Mouse (Mus musculus) cerebellum, adult 11-12 months (tissue): ENCODE results near the gene Pdilt.

Experiments
- DNase-seq: peaks from one replicate; pipeline ENCODE4 v3.0.0; 2022

The Pdilt gene

DNA sequence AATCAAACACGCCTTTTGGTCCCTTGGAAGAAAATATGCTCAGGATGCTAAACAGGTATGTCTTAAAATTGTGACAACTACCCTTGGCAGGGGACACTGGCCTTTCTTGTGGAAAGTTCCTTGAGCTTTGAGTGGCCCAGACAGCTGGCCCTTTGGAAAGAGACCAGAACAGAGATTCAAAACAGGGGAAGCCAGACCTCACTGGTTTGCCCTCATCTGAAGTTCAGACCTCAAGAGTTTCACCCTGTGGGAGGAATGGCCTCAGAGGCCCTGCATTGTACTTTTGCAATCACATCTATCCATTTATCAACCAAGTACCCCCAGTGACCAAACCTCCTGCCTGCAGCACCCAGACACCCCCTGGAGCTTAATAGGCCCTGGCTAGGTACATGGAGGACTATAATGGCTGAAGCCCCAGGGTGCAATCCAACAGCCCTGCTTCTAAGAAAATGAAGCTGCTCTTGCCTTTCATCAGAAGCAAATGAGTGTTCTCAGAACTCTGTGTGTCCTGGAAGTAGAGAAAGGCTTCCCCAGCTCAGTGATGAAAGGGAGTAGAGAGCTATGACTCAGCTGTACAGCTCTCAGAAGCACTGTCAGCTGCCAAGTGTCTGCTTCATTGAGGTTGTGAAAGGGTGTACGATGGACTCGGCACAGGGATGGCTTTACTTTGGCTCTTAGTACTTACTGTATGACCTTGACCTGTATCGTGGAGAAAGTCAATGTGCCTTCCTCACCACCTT is 33.1 kb downstream of the Pdilt start:
- DNase-seq, result no peak

DNA sequence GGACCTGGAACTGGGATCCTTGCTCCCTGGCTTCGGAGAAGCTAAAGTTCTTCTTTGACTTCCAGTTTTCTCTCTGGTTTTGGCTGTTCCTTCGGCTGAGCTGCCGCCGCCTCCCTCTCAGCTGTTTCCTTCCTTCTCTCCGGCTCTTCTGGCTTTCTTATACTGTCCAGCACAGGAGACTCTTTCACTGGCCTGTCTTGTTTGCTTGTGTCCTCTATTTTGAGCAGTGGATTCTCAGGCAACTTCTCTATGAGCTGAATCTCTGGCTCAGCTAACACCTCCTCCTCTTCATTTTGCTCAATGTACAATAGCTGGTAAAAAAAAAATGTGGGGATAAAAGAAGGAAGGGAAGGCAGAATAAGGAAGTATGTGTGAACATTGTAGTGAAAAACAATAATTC is 36.6 kb downstream of the Pdilt start:
- DNase-seq, result no peak

DNA sequence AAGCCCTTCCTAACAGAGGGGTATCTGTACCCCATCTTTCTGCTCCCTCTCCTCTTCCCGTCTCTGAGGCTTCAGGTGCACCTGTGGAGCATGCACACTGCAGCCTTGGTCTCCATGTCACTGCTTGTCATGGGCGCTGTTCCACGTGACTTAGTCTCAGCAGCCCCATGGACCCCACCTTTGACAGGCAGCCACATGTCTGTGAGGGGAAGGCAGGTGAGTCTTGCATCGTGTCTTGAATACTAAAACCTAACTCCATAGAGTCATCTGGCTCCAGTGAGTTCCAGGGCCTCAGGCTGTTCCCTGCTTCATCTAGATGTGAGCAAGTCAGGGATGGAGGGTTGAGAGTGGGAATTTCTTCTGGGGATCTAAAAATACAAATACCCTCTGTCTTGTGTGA is 39.1 kb downstream of the Pdilt start:
- DNase-seq, result no peak

DNA sequence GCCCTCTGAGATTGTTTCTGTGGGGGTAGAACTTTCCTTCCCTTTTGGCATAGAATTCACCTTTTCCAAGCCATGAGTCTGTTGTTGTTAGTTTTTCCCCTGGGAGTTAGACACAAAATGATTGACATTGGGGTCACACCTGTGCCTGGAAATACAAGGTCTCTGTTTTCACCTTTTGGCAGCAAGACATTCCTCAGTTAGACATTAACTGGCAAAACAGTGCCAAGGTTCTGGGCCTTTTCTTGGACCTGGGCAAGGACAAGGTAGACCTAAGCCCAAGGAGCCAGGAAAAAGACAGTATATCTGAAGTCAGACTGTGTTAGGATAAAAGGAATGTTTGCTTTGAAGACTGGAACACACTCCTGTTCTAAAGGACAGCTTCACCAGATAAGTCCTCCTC is 44.0 kb downstream of the Pdilt start, which contains the start of gene Umod:
Umod (minus strand) TSS at position 27 of the 400 bp plus-strand sequence.
- DNase-seq, result no peak

DNA sequence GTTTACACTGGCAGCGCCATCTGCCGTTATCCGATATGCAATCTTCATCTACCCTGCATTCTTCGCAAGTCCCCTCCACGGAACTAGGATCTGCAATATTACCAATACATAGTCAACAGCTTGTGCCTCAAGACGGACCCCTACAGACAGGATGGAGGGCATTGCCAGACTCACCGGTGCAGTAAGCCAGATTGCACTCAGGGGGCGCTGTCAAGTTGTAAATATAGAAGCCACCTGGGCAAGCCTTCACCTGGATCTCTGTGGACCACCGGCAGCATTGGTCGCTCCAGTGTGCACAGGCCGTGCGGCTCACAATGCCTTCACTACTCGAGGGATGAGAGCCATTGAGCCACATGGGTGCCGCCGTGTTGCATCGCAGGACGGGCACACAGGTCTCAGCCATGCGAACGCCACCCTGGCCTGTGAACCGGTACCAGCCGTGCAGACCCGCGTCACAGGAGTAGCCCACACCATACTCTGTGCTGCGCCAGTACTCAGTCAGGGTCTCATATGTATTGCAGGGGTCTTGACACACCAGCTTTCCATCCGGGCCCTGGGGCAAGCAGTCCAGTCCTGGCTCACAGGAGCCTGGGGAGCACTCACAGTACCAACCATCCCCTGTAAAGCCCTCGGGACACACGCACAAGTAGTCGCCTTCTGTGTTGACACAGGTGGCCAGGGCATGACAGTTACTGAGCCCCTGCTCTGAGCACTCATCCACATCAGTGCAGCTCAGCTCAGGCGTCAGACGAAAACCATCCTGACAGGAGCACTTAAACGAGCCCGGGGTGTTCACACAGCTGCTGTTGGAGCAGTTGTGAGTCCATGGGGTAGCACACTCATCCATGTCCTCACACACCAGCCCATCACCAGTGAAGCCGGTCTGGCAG is 46.5 kb downstream of the Pdilt start:
- DNase-seq, result no peak

DNA sequence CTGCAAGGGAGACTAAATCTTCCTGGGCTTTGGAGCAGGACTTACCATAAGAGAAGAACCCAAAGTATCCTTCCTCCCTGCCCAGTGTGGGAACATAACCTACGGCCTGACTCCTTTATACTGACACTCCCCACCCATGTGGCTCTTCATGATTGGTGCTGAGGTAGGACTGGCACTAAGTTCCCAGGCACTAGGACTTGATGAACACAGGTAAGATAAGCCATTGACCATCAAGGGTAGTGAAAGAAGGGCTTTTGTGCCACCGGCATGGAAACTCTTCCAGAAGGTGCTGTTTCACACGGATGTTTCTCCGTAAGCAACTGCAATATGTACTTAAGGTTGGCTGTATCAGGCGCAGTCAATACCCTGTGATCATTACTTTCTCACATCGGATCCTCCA is 64.1 kb downstream of the Pdilt start, which contains the start of gene Gp2:
Gp2 (minus strand) TSS at position 101 of the 400 bp plus-strand sequence.
- no peak for DNase-seq

DNA sequence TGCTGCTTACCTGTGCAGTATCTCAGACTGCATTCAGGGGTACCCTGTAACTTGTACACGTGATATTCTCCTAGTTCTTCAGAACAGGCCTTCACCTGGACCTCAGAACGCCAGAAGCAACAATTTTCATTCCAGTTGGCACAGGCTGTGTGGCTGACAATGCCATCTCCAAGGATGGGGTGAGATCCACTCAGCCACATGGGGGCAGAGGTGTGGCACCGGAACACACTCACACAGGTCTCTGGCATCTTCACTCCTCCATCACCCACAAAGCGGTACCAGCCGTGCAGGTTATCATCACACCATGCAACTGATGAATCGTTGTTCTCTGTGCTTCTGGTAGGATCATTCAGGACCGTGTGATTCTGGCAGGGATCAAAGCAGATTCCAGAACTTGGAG is 69.1 kb downstream of the Pdilt start:
- no peak for DNase-seq

DNA sequence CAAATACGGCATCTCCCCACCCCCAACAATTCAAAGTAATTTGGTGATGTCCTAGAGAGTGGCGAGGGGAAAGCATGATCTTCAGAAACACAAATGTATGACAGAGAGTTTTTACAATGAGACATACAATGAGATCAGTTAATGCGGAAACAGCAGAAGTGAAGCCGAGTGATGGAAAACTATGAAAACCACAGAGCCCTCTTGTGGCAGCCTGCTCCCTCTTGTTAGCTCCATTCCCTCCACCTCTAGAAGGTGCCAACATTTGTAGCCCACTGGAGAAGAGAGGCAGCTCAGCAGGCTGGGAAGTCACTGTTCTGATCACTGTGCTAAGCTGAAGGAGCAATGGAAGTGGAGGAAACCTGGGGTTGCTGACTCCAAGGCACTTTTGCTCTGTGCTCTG is 79.4 kb downstream of the Pdilt start:
- no peak for DNase-seq

DNA sequence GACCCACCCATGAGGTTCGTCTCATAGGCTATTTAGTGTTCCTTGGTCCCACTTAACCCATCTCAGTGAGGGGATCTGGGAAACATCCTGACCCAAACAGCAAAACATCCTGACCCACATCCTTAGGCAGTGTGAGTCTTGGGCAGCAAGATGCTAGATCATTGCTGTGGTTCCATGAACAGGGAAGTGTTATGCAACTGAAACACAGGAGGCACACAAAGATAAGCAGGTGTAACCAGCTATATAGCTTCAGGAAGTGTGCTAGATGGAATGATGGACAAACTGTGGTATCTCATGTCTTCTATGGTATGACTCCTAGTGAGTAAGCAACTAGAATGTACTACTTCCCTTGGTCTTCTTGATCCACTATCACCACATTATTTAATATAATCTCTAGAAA is 81.4 kb downstream of the Pdilt start:
- DNase-seq, result no peak
